Mouse (Mus musculus) liver, embryonic 12.5 days (tissue): ENCODE measurements around the gene Grin2d. TPM values are rescaled to one million over a fixed set of nuclear protein-coding genes. Genes with fewer than 3 reads are reported as not detected.

Experiments used
- ATAC-seq: fragments of 200-750 bp; cut with Nextera tagmentation; 2 replicates; pipeline ENCODE4 v1.8.0; 2017; ENCODE audit warnings: moderate number of reproducible peaks, mild to moderate bottlenecking, moderate library complexity
- H3K27ac ChIP-seq: fragments of 300-500 bp; sonication (generic); 2 replicates; pipeline ENCODE4 v1.5.1; 2016; ENCODE audit warnings: mild to moderate bottlenecking
- H3K27me3 ChIP-seq: fragments of 300-500 bp; sonication (generic); replicated peaks from 2 replicates; pipeline ENCODE4 v1.6.1; 2016; ENCODE audit warnings: mild to moderate bottlenecking, moderate library complexity
- H3K36me3 ChIP-seq: fragments of 300-500 bp; sonication (generic); 2 replicates; pipeline ENCODE4 v1.6.1; 2016; ENCODE audit warnings: mild to moderate bottlenecking, moderate library complexity
- H3K4me1 ChIP-seq: fragments of 300-500 bp; sonication (generic); 2 replicates; pipeline ENCODE4 v1.6.1; 2016
- H3K4me2 ChIP-seq: fragments of 300-500 bp; sonication (generic); 2 replicates; pipeline ENCODE4 v1.6.1; 2016; ENCODE audit warnings: mild to moderate bottlenecking, moderate library complexity
- H3K4me3 ChIP-seq: fragments of 300-500 bp; sonication (generic); 2 replicates; pipeline ENCODE4 v1.5.1; 2016; ENCODE audit warnings: mild to moderate bottlenecking, moderate library complexity
- H3K9ac ChIP-seq: fragments of 300-500 bp; sonication (generic); 2 replicates; pipeline ENCODE4 v1.6.1; 2016; ENCODE audit warnings: mild to moderate bottlenecking, moderate library complexity
- H3K9me3 ChIP-seq: fragments of 300-500 bp; sonication (generic); replicated peaks from 2 replicates; pipeline ENCODE4 v1.6.1; 2016; ENCODE audit warnings: mild to moderate bottlenecking, moderate library complexity
- WGBS: fragments of 180-500 bp; shearing (Covaris S2); methylation state at CpG from one replicate; pipeline ENCODE4 v1.1.7; 2016; ENCODE audit not compliant: insufficient replicate concordance; 5-methylcytosine and 5-hydroxymethylcytosine counted together
- polyA plus RNA-seq: library from polyadenylated mRNA; unstranded; fragments of >200 nt; fragmentation: Nextera tagmentation; extraction: Ambion mirVana; gene quantifications from 2 replicates; pipeline ENCODE4 v1.2.1, GENCODE M21; 2016

Gene Grin2d
- polyA plus RNA-seq, 1 experiment from 2014 or later, result 0.17 TPM

DNA sequence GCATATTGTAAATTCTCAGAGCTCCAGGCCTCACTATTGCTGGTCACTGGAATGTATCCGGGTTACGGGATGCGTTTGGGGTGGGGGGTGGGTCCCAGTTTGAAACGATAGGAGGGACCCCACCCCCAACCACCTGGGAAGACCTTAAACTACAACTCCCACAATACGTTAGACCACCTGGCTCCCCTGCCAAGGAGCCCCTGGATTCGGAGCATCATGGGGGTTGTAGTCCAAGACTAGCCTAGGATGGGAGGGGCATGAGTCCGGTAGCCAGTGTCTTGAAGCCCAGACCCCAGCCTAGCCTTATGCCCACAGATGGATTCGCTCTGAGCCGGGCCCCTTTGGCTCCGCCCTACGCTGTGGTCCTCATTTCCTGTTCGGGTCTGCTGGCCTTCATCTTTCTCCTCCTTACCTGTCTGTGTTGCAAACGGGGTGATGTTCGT lies 92.0 kb downstream of the Grin2d start:
- H3K36me3 ChIP-seq, result no peaks in the 10 kb centered on the region
- H3K4me1 ChIP-seq, result peaks cover 40% of the 10 kb centered on the region
- no peak overlapping the region for H3K9ac ChIP-seq
- H3K27me3 ChIP-seq, result peaks cover 97% of the 10 kb centered on the region
- H3K4me2 ChIP-seq, result peak overlapping the region; percentile 60
- peak overlapping the region; percentile 18; the same call in 1 of the 2 replicates for H3K4me3 ChIP-seq
- ATAC-seq, result no peak
- 3% methylated on average over 14 of the region's 14 CpGs for WGBS
- no peak overlapping the region for H3K27ac ChIP-seq
- H3K9me3 ChIP-seq, result no peaks in the 10 kb centered on the region

DNA sequence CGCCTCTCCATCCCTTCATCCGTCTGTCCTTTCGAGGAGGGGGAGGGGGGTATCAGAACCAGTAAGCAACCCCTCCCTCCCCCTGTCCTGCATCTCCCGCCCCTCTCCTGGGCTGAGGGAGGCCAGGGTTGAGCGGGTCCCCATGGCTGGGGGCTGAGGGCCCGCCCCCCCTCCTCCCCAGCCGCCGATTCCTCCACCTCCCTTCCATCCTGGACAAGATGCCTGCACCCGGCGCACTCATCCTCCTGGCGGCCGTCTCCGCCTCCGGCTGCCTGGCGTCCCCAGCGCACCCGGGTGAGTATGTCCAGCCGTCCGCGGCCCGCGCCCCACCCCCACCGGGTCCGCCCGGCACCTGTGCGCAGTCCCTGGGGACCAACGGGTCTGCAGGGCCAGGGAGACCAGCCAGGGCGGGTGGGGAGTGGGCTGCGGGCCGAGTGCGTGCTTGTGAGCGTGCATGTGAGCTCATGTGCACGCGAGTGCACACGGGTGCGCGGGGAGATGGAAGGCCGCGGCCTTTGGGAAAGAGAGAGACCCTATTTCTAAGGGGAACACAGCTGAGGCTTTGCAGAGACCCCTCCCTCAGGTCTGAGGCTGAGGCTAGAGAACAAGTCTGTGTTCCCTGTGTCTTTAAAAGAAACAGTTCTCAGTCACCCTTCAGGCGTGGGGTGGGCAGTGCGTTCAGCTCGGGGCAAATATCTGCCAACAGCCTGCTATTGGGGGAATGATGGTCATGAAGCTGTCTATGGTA lies 92.6 kb downstream of the Grin2d start:
- Histone ChIP-seq H3K27me3 (peaks cover 97% of the 10 kb centered on the region), H3K4me3 (peak overlapping the region; percentile 47), H3K4me1 (peaks cover 40% of the 10 kb centered on the region), H3K4me2 (peak overlapping the region; percentile 60), H3K9me3 (no peaks in the 10 kb centered on the region), H3K36me3 (no peaks in the 10 kb centered on the region), H3K9ac (peak overlapping the region; percentile 37), H3K27ac (no peak overlapping the region)
- WGBS, result 3% methylated on average over 41 of the region's 42 CpGs
- no peak for ATAC-seq

DNA sequence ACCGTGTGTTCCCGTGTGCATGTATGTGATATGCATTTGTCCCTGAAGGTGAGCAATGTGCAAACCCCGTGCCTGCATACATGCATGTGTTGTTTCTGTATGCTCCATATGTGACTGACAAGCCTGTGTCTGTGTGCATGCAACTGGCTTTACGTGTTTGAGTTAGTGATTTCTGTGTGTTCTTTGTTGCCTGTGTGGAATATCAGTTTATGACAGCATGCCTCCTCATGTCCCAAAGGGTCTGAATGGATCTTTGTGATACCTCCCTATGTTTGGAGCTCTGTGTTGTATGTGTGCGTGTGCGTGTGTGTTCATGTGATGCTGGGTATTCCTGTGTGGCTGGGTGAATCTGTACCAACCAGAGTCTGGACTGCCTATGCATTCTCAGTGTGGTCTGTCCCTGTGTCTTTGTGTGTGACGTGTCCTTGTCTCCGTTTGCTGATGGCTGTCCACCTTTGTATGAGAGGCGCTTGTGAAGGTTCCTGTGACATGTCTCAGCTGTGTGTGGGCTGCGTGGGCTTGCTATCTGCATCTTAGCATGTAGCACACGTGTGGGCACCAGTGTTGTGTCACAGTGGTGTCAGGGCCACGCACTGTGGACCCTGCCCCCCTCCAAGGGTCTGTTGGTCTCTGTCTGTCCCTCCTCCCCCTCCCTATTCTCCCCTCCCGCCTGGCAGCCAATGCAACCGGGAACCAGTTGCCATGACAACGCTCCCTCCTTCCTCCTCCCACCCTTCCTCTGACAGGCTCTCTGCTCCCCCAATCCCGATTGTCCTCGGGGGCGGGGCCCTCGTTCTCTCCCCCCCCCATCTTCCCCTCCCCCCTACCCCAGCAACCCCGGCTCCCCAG lies 93.4 kb downstream of the Grin2d start, which contains the start of gene Sult2b1:
Gene Sult2b1 (minus strand): TSS at position 146 of the 849 bp plus-strand sequence.
- H3K4me1 ChIP-seq, result peaks cover 40% of the 10 kb centered on the region
- peak within 1 kb of the TSS; percentile 51 for H3K9ac ChIP-seq
- peaks cover 94% of the 10 kb centered on the region for H3K27me3 ChIP-seq
- peak within 1 kb of the TSS; percentile 58 for H3K4me3 ChIP-seq
- H3K9me3 ChIP-seq, result no peaks in the 10 kb centered on the region
- H3K36me3 ChIP-seq, result no peaks in the 10 kb centered on the region
- WGBS, result 24% methylated on average over 20 of the region's 20 CpGs
- no peak within 1 kb of the TSS for H3K27ac ChIP-seq
- H3K4me2 ChIP-seq, result peak within 1 kb of the TSS; percentile 75
- no peak for ATAC-seq

DNA sequence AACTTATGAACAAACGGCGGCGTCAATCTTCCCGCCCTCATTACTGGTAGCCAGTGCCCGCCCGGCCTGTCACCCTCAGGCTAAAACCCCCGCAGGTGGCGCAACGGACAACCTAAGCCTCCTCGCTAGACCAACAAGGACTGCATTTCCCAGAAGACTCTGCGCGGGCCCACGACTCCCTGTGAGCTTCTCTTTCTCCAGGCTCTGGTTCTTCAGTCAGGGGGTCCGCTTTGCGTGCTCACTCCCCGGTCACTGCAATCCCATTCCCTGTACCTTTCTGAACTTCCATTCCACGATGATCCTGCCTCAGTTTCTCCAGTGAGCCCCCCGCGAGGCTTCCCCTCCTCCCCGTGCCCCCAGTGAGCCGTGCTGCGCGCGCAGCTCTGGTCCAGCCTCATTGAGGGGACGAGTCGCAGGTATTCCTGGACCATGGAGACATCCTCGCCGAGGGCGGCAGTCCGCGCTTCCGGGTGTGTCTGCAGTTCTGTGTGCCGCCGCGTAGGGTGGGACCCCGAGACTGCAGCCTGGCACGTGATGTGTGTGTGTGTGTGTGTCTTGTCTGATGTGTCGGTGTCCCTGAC lies 94.6 kb downstream of the Grin2d start, which contains the start of gene Lmtk3:
Gene Lmtk3 (plus strand): TSS at position 228 of the 581 bp plus-strand sequence.
- H3K9ac ChIP-seq, result peak within 1 kb of the TSS; percentile 51
- H3K9me3 ChIP-seq, result no peaks in the 10 kb centered on the region
- H3K36me3 ChIP-seq, result no peaks in the 10 kb centered on the region
- H3K27ac ChIP-seq, result no peak within 1 kb of the TSS
- peak within 1 kb of the TSS; percentile 58 for H3K4me3 ChIP-seq
- peaks cover 47% of the 10 kb centered on the region for H3K4me1 ChIP-seq
- peak within 1 kb of the TSS; percentile 75 for H3K4me2 ChIP-seq
- H3K27me3 ChIP-seq, result peaks cover 94% of the 10 kb centered on the region
- under 1% methylated on average over 38 of the region's 38 CpGs for WGBS
- ATAC-seq, result peak; percentile 23; the same call in 1 of the 2 replicates

DNA sequence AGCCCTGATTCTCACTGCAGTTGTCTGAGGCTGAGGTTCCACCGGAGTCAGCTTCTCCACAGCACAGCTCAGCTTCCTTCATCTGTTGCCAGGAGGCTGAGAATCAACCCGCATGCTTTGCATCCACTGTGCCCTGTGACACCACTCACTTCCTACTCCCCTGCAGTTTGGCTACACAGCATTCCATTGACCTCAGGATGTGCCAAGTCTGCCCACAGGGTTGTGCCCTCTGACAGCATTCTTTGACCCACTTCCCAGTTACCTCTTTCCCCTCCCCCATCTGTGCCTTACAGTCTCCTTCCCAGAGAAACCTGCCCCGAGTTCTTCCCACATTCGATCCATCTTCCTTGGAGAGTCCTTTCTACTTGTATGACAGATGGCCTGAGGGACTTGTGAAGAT lies 95.9 kb downstream of the Grin2d start:
- no peak overlapping the region for H3K27ac ChIP-seq

More for the DNA sequence above, 95.9 kb downstream of the Grin2d start:
- no peaks in the 10 kb centered on the region for H3K9me3 ChIP-seq
- peaks cover 45% of the 10 kb centered on the region for H3K4me1 ChIP-seq
- 56% methylated on average over 4 of the region's 4 CpGs for WGBS
- H3K4me3 ChIP-seq, result no peak overlapping the region
- no peaks in the 10 kb centered on the region for H3K36me3 ChIP-seq
- no peak overlapping the region for H3K4me2 ChIP-seq
- H3K27me3 ChIP-seq, result peaks cover 92% of the 10 kb centered on the region
- no peak overlapping the region for H3K9ac ChIP-seq
- no peak for ATAC-seq

Other genes with a start within 250 kb of the Grin2d start
- gene Mamstr, start 238.4 kb downstream of the Grin2d start, polyA plus RNA-seq, result 0.69 and 0.81 TPM in 2 replicates
- gene Fut2, start 212.0 kb downstream of the Grin2d start, polyA plus RNA-seq, result 0.05 TPM in 1 of 2 replicates, not detected in the other
- gene Ntn5, start 194.4 kb downstream of the Grin2d start, polyA plus RNA-seq, result not detected in 2 replicates
- gene Sec1, start 184.0 kb downstream of the Grin2d start, polyA plus RNA-seq, result 0.11 and 0.18 TPM in 2 replicates
- 0.93 and 1.0 TPM in 2 replicates for gene Car11, start 178.5 kb downstream of the Grin2d start, polyA plus RNA-seq
- 1.1 and 1.8 TPM in 2 replicates for gene Dbp, start 173.3 kb downstream of the Grin2d start, polyA plus RNA-seq
- 892 and 939 TPM in 2 replicates for gene Rpl18, start 162.9 kb downstream of the Grin2d start, polyA plus RNA-seq
- 14.8 and 16.1 TPM in 2 replicates for gene Sphk2, start 160.4 kb downstream of the Grin2d start, polyA plus RNA-seq
- gene Fam83e, start 157.2 kb downstream of the Grin2d start, polyA plus RNA-seq, result 0.67 and 0.81 TPM in 2 replicates
- gene Spaca4, start 152.6 kb downstream of the Grin2d start, polyA plus RNA-seq, result not detected in 2 replicates
- gene Lmtk3, start 94.6 kb downstream of the Grin2d start, polyA plus RNA-seq, result 0.10 and 0.32 TPM in 2 replicates
- gene Sult2b1, start 93.7 kb downstream of the Grin2d start, polyA plus RNA-seq, result 0.77 and 0.81 TPM in 2 replicates
- 47.1 and 54.2 TPM in 2 replicates for gene Cyth2, start 63.8 kb downstream of the Grin2d start, polyA plus RNA-seq
- gene Kcnj14, start 53.6 kb downstream of the Grin2d start, polyA plus RNA-seq, result 0.27 and 0.50 TPM in 2 replicates
- 61.4 and 67.0 TPM in 2 replicates for gene Grwd1, start 47.4 kb downstream of the Grin2d start, polyA plus RNA-seq
- gene Kdelr1, start 5.6 kb downstream of the Grin2d start, polyA plus RNA-seq, result 24.2 and 25.6 TPM in 2 replicates
- gene Syngr4, start 18.3 kb upstream of the Grin2d start, polyA plus RNA-seq, result 0.68 and 0.94 TPM in 2 replicates
- gene Tmem143, start 18.6 kb upstream of the Grin2d start, polyA plus RNA-seq, result 3.8 and 3.9 TPM in 2 replicates
- gene Emp3, start 43.0 kb upstream of the Grin2d start, polyA plus RNA-seq, result 61.6 and 68.2 TPM in 2 replicates
- gene Ccdc114, start 45.7 kb upstream of the Grin2d start, polyA plus RNA-seq, result 1.6 and 2.0 TPM in 2 replicates
- gene Abcc6, start 151.9 kb upstream of the Grin2d start, polyA plus RNA-seq, result 4.9 and 5.3 TPM in 2 replicates
- 48.0 and 52.5 TPM in 2 replicates for gene Nomo1, start 155.3 kb upstream of the Grin2d start, polyA plus RNA-seq
- gene Kcnj11, start 222.4 kb upstream of the Grin2d start, polyA plus RNA-seq, result not detected in 2 replicates